Mouse (Mus musculus) embryonic fibroblast, embryonic 13.5 days (primary cell): ENCODE results near the gene Lgals8.
"Not testable (repeated sequence)": the region's sequence is repeated elsewhere in the genome, so short reads cannot be mapped to it uniquely, and the experiment has no call there.

ENCODE experiments used
- CTCF ChIP-seq: IDR thresholded peaks from 2 replicates; pipeline ENCODE4 v1.5.1; 2011; ENCODE audit warnings: mild to moderate bottlenecking, control low read depth, low read length, moderate library complexity, borderline replicate concordance; ENCODE audit not compliant: insufficient read depth
- POLR2A ChIP-seq: IDR thresholded peaks from 2 replicates; pipeline ENCODE4 v1.6.1; 2011; ENCODE audit warnings: low read depth, mild to moderate bottlenecking, control low read depth, low read length, moderate library complexity

DNA sequence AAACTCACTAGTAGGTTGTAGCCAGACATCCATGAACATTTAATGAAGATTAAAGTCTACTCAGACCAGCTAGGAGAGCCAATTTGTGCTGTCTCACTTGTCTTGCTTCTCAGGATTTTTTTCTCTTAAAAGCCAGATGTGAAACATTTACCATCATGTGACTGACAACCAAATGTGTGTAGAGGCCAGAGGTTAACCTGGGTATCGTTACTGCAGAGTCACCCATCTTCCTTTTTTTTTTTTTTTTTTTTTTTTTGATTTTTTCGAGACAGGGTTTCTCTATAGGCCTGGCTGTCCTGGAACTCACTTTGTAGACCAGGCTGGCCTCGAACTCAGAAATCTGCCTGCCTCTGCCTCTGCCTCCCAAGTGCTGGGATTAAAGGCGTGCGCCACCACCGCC is 585 bp downstream of the Lgals8 start:
- not testable (repeated sequence) for TF ChIP-seq POLR2A, CTCF
